ENCODE assay signal across 19 mouse cellular contexts in the genomic region with DNA sequence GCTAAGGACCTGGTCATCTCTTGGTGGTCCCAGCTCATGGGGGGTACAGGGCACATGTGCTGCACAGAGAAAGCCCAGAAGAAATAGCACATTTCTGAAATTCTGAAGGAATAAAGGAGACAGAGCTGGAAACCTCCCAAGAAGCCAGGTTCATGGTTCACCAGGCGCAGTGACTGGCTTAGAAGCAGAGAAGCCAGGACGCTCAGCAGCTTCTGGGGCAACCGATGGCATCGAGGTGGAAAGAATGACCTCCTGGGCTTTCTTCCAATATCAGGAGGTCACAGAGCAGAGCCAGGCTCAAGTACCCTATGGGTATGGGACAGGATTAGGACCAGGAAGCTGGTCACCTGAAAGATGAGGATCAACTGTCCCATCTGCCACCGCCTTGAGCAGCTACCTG.
DNase-seq lines count a peak whose midpoint lies in the region; ATAC-seq and TF ChIP-seq lines count a peak whose summit lies in the region.
"Had no signal": no experiment of that assay in that cellular context is flagged by ENCODE, and none has a peak within 500 bp of the region (broad histone marks: within the 10 kb centered on the region; RNA-seq: fewer than 3 reads in every experiment).

No protein-coding gene starts in this region.

- no peaks in the 10 kb centered on the region for H3K9me3 ChIP-seq in hindbrain, embryonic 10.5 days
- H3K9me3 ChIP-seq in hindbrain, embryonic 11.5 days (ENCODE audit: control insufficient read depth, low read length) = no peaks in the 10 kb centered on the region
- H3K9me3 ChIP-seq: embryonic facial prominence, embryonic 13.5 days; forebrain, embryonic 12.5 days had no signal

- no peak overlapping the region for H3K4me3 ChIP-seq in hindbrain, embryonic 10.5 days
- no peak overlapping the region for H3K4me3 ChIP-seq in hindbrain, embryonic 11.5 days (ENCODE audit: low read depth, low read length)
- H3K4me3 ChIP-seq in layer of hippocampus, adult 2 months = no peak overlapping the region
- H3K4me3 ChIP-seq: embryonic facial prominence, embryonic 13.5 days; erythroblast, embryonic 14.5 days; forebrain, embryonic 12.5 days had no signal

- 0 out of 2 replicates have a peak overlapping the region, but pooled peaks have one; percentile 8 for H3K27ac ChIP-seq in hindbrain, embryonic 10.5 days
- no peak overlapping the region for H3K27ac ChIP-seq in hindbrain, embryonic 11.5 days (ENCODE audit: low read depth, low read length)
- H3K27ac ChIP-seq in layer of hippocampus, adult 2 months = 0 out of 2 replicates have a peak overlapping the region, but pooled peaks have one; percentile 14
- H3K27ac ChIP-seq: embryonic facial prominence, embryonic 13.5 days; forebrain, embryonic 12.5 days; kidney, postnatal 0 days had no signal

- DNase-seq in hindbrain, embryonic 10.5 days (ENCODE audit: low spot score) = no peak
- DNase-seq in hindbrain, embryonic 11.5 days (ENCODE audit: low spot score) = no peak
- DNase-seq in layer of hippocampus, adult 2 months (ENCODE audit: low spot score in 2 of 2) = no peak
- no peak for DNase-seq in layer of hippocampus, adult 8-10 months (ENCODE audit: low spot score in 2 of 2)
- DNase-seq in kidney, postnatal 10 days = peak; percentile 48
- DNase-seq in retina, postnatal 1 day = peak; percentile 58
- no peak for DNase-seq in layer of hippocampus, adult 9-11 months
- DNase-seq: adrenal gland, adult 2 months; cerebellum, adult 11 months; cerebellum, adult 9-11 months; embryo, embryonic 11 days; lung, postnatal 4 days; right cerebral cortex, postnatal 25 days; spleen, adult 18-20 months had no signal

- H3K4me1 ChIP-seq in hindbrain, embryonic 10.5 days (replicated peaks) = peaks cover 38% of the 10 kb centered on the region
- no peaks in the 10 kb centered on the region for H3K4me1 ChIP-seq in hindbrain, embryonic 11.5 days (replicated peaks; ENCODE audit: control insufficient read depth, insufficient read depth, low read length)

- no peak for ATAC-seq in hindbrain, embryonic 11.5 days (ENCODE audit: low FRiP score)
- ATAC-seq: CD4-positive, CD25-positive, alpha-beta regulatory T cell, adult 4 months had no signal

- 65% methylated on average over 5 of the region's 5 CpGs for WGBS in hindbrain, embryonic 10.5 days
- 67% methylated on average over 5 of the region's 5 CpGs for WGBS in hindbrain, embryonic 11.5 days

- TF ChIP-seq CTCF in layer of hippocampus, adult 2 months (conservative IDR thresholded peaks at IDR 0.05) = no peak

- no peak overlapping the region for H3K9ac ChIP-seq in hindbrain, embryonic 11.5 days (ENCODE audit: low read depth, low read length)
- H3K9ac ChIP-seq: embryonic facial prominence, embryonic 13.5 days; forebrain, embryonic 12.5 days had no signal

- H3K36me3 ChIP-seq in hindbrain, embryonic 10.5 days = no peaks in the 10 kb centered on the region
- H3K36me3 ChIP-seq in hindbrain, embryonic 11.5 days (ENCODE audit: control insufficient read depth, insufficient read depth, low read length) = no peaks in the 10 kb centered on the region
- H3K36me3 ChIP-seq: embryonic facial prominence, embryonic 13.5 days; forebrain, embryonic 12.5 days had no signal

- H3K27me3 ChIP-seq in hindbrain, embryonic 10.5 days (ENCODE audit: insufficient read depth, poor library complexity, severe bottlenecking) = peaks cover 36% of the 10 kb centered on the region; the same call in 1 of the 2 replicates
- peaks cover 3% of the 10 kb centered on the region; the same call in 1 of the 2 replicates for H3K27me3 ChIP-seq in hindbrain, embryonic 11.5 days (ENCODE audit: control insufficient read depth, insufficient read depth, low read length)
- H3K27me3 ChIP-seq: embryonic facial prominence, embryonic 13.5 days had no signal

- no peak overlapping the region for H3K4me2 ChIP-seq in hindbrain, embryonic 11.5 days (replicated peaks; ENCODE audit: low read depth, low read length)
- H3K4me2 ChIP-seq: embryonic facial prominence, embryonic 13.5 days; forebrain, embryonic 12.5 days had no signal

Comparison
In these comparisons a context has a peak if more than half of its experiments do, and no peak if none do; other contexts are left out.
1. DNase-seq: peak in kidney, postnatal 10 days (single experiment) and retina, postnatal 1 day (single experiment); none in hindbrain, embryonic 10.5 days (single experiment), hindbrain, embryonic 11.5 days (single experiment), layer of hippocampus, adult 2 months (0 of 2), layer of hippocampus, adult 8-10 months (0 of 2) and layer of hippocampus, adult 9-11 months (single experiment).